In the genomic region with DNA sequence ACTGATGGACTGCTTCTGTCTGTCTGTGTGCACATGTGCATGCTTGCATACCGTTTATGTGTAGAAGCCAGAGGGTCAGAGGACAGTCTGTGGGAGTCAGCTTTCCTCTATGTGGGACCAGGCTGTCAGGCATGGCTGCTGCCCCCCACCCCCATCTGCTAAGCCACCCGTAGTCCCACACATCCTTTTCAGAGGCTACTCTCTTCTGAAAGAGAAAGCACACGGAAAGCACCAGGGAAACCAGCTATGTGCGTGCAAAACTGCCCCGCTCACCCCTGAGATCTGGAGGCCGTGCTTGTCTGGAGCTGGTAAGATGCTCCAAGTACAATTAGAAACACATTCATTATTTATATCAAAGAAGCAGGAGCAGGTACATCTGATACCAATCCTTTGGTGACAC, we compare ENCODE assay signal across 20 mouse cellular contexts.
"Had no signal": no experiment of that assay in that cellular context is flagged by ENCODE, and none has a peak within 500 bp of the region (broad histone marks: within the 10 kb centered on the region; RNA-seq: fewer than 3 reads in every experiment).

No protein-coding gene starts in this region.

- H3K4me2 ChIP-seq: liver, embryonic 15.5 days; lung, embryonic 15.5 days; midbrain, embryonic 11.5 days; midbrain, embryonic 13.5 days; midbrain, embryonic 15.5 days; neural tube, embryonic 12.5 days had no signal

- H3K27ac ChIP-seq: liver, embryonic 15.5 days; lung, embryonic 15.5 days; macrophage; midbrain, embryonic 13.5 days; midbrain, embryonic 15.5 days; neural tube, embryonic 12.5 days had no signal

- DNase-seq: liver, postnatal 0 days; lung, adult 2 months; lung, postnatal 14 days; lung, postnatal 36 days; retina, postnatal 1 day; right cerebral cortex, adult 18-20 months; right cerebral cortex, postnatal 25 days; right cerebral cortex, postnatal 4 days; thymus, adult 18-20 months; thymus, postnatal 14 days; thymus, postnatal 36 days had no signal

- H3K4me3 ChIP-seq: liver, embryonic 15.5 days; lung, embryonic 15.5 days; megakaryocyte, embryonic 14.5 days; midbrain, embryonic 13.5 days; midbrain, embryonic 15.5 days; neural tube, embryonic 12.5 days had no signal

- H3K9ac ChIP-seq: liver, embryonic 15.5 days; liver, postnatal 0 days; lung, embryonic 15.5 days; midbrain, embryonic 13.5 days; midbrain, embryonic 15.5 days; neural tube, embryonic 12.5 days had no signal

- H3K36me3 ChIP-seq: liver, embryonic 15.5 days; lung, embryonic 15.5 days; midbrain, embryonic 13.5 days; midbrain, embryonic 15.5 days; neural tube, embryonic 12.5 days had no signal

- H3K9me3 ChIP-seq: liver, embryonic 15.5 days; lung, embryonic 15.5 days; megakaryocyte, embryonic 14.5 days; midbrain, embryonic 13.5 days; midbrain, embryonic 15.5 days; neural tube, embryonic 12.5 days had no signal

- H3K4me1 ChIP-seq: liver, embryonic 15.5 days had no signal

- ATAC-seq: liver, postnatal 0 days; lung, postnatal 0 days; midbrain, embryonic 13.5 days; midbrain, embryonic 15.5 days had no signal

- H3K27me3 ChIP-seq: liver, embryonic 15.5 days; lung, embryonic 15.5 days; megakaryocyte, embryonic 14.5 days; midbrain, embryonic 13.5 days; midbrain, embryonic 15.5 days; neural tube, embryonic 12.5 days had no signal
